Mouse (Mus musculus): ENCODE data around the gene Tenm4.

- TF ChIP-seq CTCF (IDR thresholded peaks at IDR 0.05; ENCODE audit: low read depth) = no peak
- TF ChIP-seq EP300 (IDR thresholded peaks at IDR 0.05; ENCODE audit: low read depth) = no peak
Observed at GRCm38 (mm10) chr7:96708968-96709367, 537.9 kb downstream of the Tenm4 start.

All from liver, postnatal 0 days (tissue).